ENCODE assay signal across 16 mouse cellular contexts in genomic region chr19:37004557-37004956, GRCm38 (mm10).
"Had no signal": no experiment of that assay in that cellular context is flagged by ENCODE, and none has a peak within 500 bp of the region (broad histone marks: within the 10 kb centered on the region; RNA-seq: fewer than 3 reads in every experiment).

No protein-coding gene starts in this region.

- H3K9ac ChIP-seq: liver, embryonic 13.5 days; liver, embryonic 15.5 days; liver, postnatal 0 days; lung, embryonic 14.5 days; midbrain, embryonic 13.5 days; midbrain, embryonic 15.5 days; neural tube, embryonic 12.5 days; stomach, embryonic 15.5 days had no signal

- H3K27ac ChIP-seq: liver, embryonic 13.5 days; liver, embryonic 15.5 days; macrophage; midbrain, embryonic 13.5 days; midbrain, embryonic 15.5 days; neural tube, embryonic 12.5 days; stomach, embryonic 15.5 days had no signal

- H3K4me2 ChIP-seq: liver, embryonic 11.5 days; liver, embryonic 13.5 days; liver, embryonic 15.5 days; lung, embryonic 14.5 days; midbrain, embryonic 11.5 days; midbrain, embryonic 13.5 days; midbrain, embryonic 15.5 days; neural tube, embryonic 12.5 days; stomach, embryonic 15.5 days had no signal

- DNase-seq: liver, embryonic 13.5 days; liver, postnatal 0 days; lung, embryonic 14.5 days; right cerebral cortex, postnatal 14 days; thymus, adult 18-20 months; thymus, postnatal 14 days; thymus, postnatal 36 days had no signal

- ATAC-seq: liver, postnatal 0 days; midbrain, embryonic 13.5 days; midbrain, embryonic 15.5 days had no signal

- H3K9me3 ChIP-seq: liver, embryonic 13.5 days; liver, embryonic 15.5 days; megakaryocyte, embryonic 14.5 days; midbrain, embryonic 13.5 days; midbrain, embryonic 15.5 days; neural tube, embryonic 12.5 days; stomach, embryonic 15.5 days had no signal

- H3K4me1 ChIP-seq: megakaryocyte, embryonic 14.5 days; midbrain, embryonic 13.5 days; midbrain, embryonic 15.5 days; neural tube, embryonic 12.5 days; stomach, embryonic 15.5 days had no signal

- H3K27me3 ChIP-seq: liver, embryonic 13.5 days; liver, embryonic 15.5 days; megakaryocyte, embryonic 14.5 days; midbrain, embryonic 13.5 days; midbrain, embryonic 15.5 days; neural tube, embryonic 12.5 days; stomach, embryonic 15.5 days had no signal

- H3K4me3 ChIP-seq: liver, embryonic 13.5 days; liver, embryonic 15.5 days; megakaryocyte, embryonic 14.5 days; midbrain, embryonic 13.5 days; midbrain, embryonic 15.5 days; neural tube, embryonic 12.5 days; stomach, embryonic 15.5 days had no signal
